Mouse (Mus musculus): ENCODE results near the gene Magi2.

DNA sequence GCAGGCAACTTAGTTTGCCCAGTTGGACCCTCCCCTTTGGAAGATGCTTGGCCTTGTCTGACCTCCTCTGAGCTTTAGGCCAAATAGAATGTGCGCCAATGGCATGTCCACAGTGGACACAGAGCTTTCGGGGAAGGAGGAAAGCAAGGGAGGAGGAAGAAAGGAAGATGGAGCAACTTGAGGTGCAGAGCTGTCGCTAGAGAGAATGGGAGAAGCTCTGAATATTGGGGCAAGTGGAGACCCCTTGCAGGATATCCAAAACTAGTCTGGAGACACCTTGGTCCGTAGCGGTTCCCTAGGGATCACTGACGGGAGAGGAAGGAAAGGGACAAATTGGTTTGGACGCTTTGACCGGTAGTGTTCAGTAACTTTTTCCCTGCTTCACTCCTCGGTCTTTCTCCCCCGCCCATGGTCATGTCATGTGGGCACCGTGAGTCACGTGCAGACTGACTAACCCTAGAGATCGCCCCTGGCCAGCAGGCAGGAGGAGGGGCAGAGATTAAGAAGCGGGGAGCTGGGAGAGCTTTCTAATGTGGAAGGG, 1.0 kb downstream of the Magi2 start:
- TF ChIP-seq CTCF (IDR thresholded peaks at IDR 0.05; ENCODE audit: borderline replicate concordance, control insufficient read depth, extremely low read depth, insufficient read depth, low read length, poor library complexity) (no peak), POLR2A (IDR thresholded peaks at IDR 0.05; ENCODE audit: control insufficient read depth, extremely low read depth, insufficient read depth, low read length, poor library complexity) (no peak)

Data from thymus, adult 2 months (tissue).